Mouse (Mus musculus) adrenal gland, adult 18-20 months (tissue): ENCODE results near the gene Pald1. TPM values are rescaled to one million over a fixed set of nuclear protein-coding genes. Genes with fewer than 3 reads are reported as not detected.

Source experiments
- DNase-seq, 2 experiments: peaks; one replicate each; pipeline ENCODE4 v3.0.0; 2021 to 2022; ENCODE audit warnings: low spot score in 2 of 2
- total RNA-seq, 2 experiments: library from RNA; stranded (reverse); gene quantifications; 1 replicate in 1 of 2; 2 replicates in 1 of 2; pipeline ENCODE4 v1.2.3; 2021

Gene Pald1
- total RNA-seq, 2 experiments from 2014 or later, result 17.3 to 31.1 TPM

- no peak for DNase-seq
Measured at GRCm38 (mm10) chr10:61371884-61372584, 11.3 kb downstream of the Pald1 start.

- DNase-seq, result peak in 1 of 2 experiments; percentile 29
Measured at GRCm38 (mm10) chr10:61370273-61370979, 12.9 kb downstream of the Pald1 start.

GRCm38 (mm10) chr10:61369755-61370154, 13.6 kb downstream of the Pald1 start:
- DNase-seq, result no peak

GRCm38 (mm10) chr10:61365902-61366301, 17.4 kb downstream of the Pald1 start:
- DNase-seq, result no peak

GRCm38 (mm10) chr10:61364431-61364830, 18.9 kb downstream of the Pald1 start:
- DNase-seq, result no peak

GRCm38 (mm10) chr10:61362992-61363391, 20.3 kb downstream of the Pald1 start:
- DNase-seq, result no peak

GRCm38 (mm10) chr10:61362483-61362882, 20.8 kb downstream of the Pald1 start:
- DNase-seq, result no peak

GRCm38 (mm10) chr10:61360667-61361066, 22.7 kb downstream of the Pald1 start:
- DNase-seq, result no peak

GRCm38 (mm10) chr10:61359411-61359810, 23.9 kb downstream of the Pald1 start:
- DNase-seq, result no peak

GRCm38 (mm10) chr10:61357658-61358057, 25.7 kb downstream of the Pald1 start:
- no peak for DNase-seq

- no peak for DNase-seq
Measured at GRCm38 (mm10) chr10:61356568-61356967, 26.8 kb downstream of the Pald1 start.

GRCm38 (mm10) chr10:61356095-61356494, 27.2 kb downstream of the Pald1 start:
- DNase-seq, result no peak

GRCm38 (mm10) chr10:61355611-61356010, 27.7 kb downstream of the Pald1 start:
- no peak for DNase-seq

GRCm38 (mm10) chr10:61351216-61351615, 32.1 kb downstream of the Pald1 start:
- no peak for DNase-seq

- no peak for DNase-seq
Measured at GRCm38 (mm10) chr10:61346374-61346773, 37.0 kb downstream of the Pald1 start.

- no peak for DNase-seq
Measured at GRCm38 (mm10) chr10:61345179-61345578, 38.2 kb downstream of the Pald1 start.

- peak; percentile 61 to 78 for DNase-seq
Measured at GRCm38 (mm10) chr10:61343950-61344349, 39.4 kb downstream of the Pald1 start.

- DNase-seq, result no peak
Measured at GRCm38 (mm10) chr10:61342750-61343149, 40.6 kb downstream of the Pald1 start.

GRCm38 (mm10) chr10:61341557-61341956, 41.8 kb downstream of the Pald1 start:
- peak; percentile 76 to 81 for DNase-seq

- no peak for DNase-seq
Measured at GRCm38 (mm10) chr10:61341045-61341444, 42.3 kb downstream of the Pald1 start.

- no peak for DNase-seq
Measured at GRCm38 (mm10) chr10:61340247-61340646, 43.1 kb downstream of the Pald1 start.

GRCm38 (mm10) chr10:61339216-61339615, 44.1 kb downstream of the Pald1 start:
- no peak for DNase-seq

- DNase-seq, result no peak
Measured at GRCm38 (mm10) chr10:61337665-61338064, 45.7 kb downstream of the Pald1 start.
